Mouse (Mus musculus) neural tube, embryonic 13.5 days (tissue): ENCODE measurements at regions not wholly inside any gene's neighbourhood (a gene's known extent, or its start where the extent isn't known, plus 50 kb on each side); places are given as distances from the start of the nearest gene placed in this dataset.

Source experiments
- ATAC-seq: fragments of 200-750 bp; cut with Nextera tagmentation; 2 replicates; pipeline ENCODE4 v1.8.0; 2017; ENCODE audit warnings: low read depth, mild to moderate bottlenecking, moderate TSS enrichment, moderate library complexity
- H3K27ac ChIP-seq: fragments of 300-500 bp; sonication (generic); replicated peaks from 2 replicates; pipeline ENCODE4 v1.5.1; 2015; ENCODE audit warnings: moderate library complexity, mild to moderate bottlenecking, inconsistent platforms
- H3K27me3 ChIP-seq: fragments of 300-500 bp; sonication (generic); 2 replicates; pipeline ENCODE4 v1.6.1; 2015; ENCODE audit warnings: mild to moderate bottlenecking, inconsistent platforms
- H3K36me3 ChIP-seq: fragments of 300-500 bp; sonication (generic); 2 replicates; pipeline ENCODE4 v1.6.1; 2015; ENCODE audit warnings: mild to moderate bottlenecking, inconsistent platforms
- H3K4me1 ChIP-seq: fragments of 300-500 bp; sonication (generic); replicated peaks from 2 replicates; pipeline ENCODE4 v1.6.1; 2015; ENCODE audit warnings: inconsistent platforms
- H3K4me2 ChIP-seq: fragments of 300-500 bp; sonication (generic); 2 replicates; pipeline ENCODE4 v1.6.1; 2015; ENCODE audit warnings: inconsistent platforms, mild to moderate bottlenecking, moderate library complexity
- H3K4me3 ChIP-seq: fragments of 300-500 bp; sonication (generic); 2 replicates; pipeline ENCODE4 v1.5.1; 2015; ENCODE audit warnings: mild to moderate bottlenecking, inconsistent platforms
- H3K9ac ChIP-seq: fragments of 300-500 bp; sonication (generic); 2 replicates; pipeline ENCODE4 v1.6.1; 2015; ENCODE audit warnings: moderate library complexity, mild to moderate bottlenecking, inconsistent platforms
- H3K9me3 ChIP-seq: fragments of 300-500 bp; sonication (generic); 2 replicates; pipeline ENCODE4 v1.6.1; 2016; ENCODE audit warnings: inconsistent platforms
- WGBS: fragments of 180-500 bp; shearing (Covaris S2); methylation state at CpG from one replicate; pipeline ENCODE4 v1.1.7; 2015; 5-methylcytosine and 5-hydroxymethylcytosine counted together

GRCm38 (mm10) chr12:82085771-82086400 lies 83.2 kb upstream of the Sipa1l1 start:
- Histone ChIP-seq H3K27ac (no peak overlapping the region), H3K9me3 (no peaks in the 10 kb centered on the region), H3K27me3 (no peaks in the 10 kb centered on the region), H3K4me3 (no peak overlapping the region), H3K4me2 (no peak overlapping the region), H3K4me1 (no peaks in the 10 kb centered on the region), H3K36me3 (no peaks in the 10 kb centered on the region), H3K9ac (no peak overlapping the region)
- 61% methylated on average over 7 of the region's 7 CpGs for WGBS
- ATAC-seq: no peak

- no peaks in the 10 kb centered on the region for H3K27me3 ChIP-seq
- no peak for ATAC-seq
- H3K9ac ChIP-seq: no peak overlapping the region
- no peaks in the 10 kb centered on the region for H3K9me3 ChIP-seq
- H3K4me1 ChIP-seq: no peaks in the 10 kb centered on the region
- no peaks in the 10 kb centered on the region for H3K36me3 ChIP-seq
- no peak overlapping the region for H3K4me2 ChIP-seq
- H3K27ac ChIP-seq: no peak overlapping the region
- no peak overlapping the region for H3K4me3 ChIP-seq
Measured at GRCm38 (mm10) chr12:82086441-82086840, 82.7 kb upstream of the Sipa1l1 start.

- H3K27me3 ChIP-seq: no peaks in the 10 kb centered on the region
- no peak for ATAC-seq
- no peak overlapping the region for H3K9ac ChIP-seq
- WGBS: 91% methylated on average over 6 of the region's 6 CpGs
- H3K4me3 ChIP-seq: no peak overlapping the region
- no peaks in the 10 kb centered on the region for H3K36me3 ChIP-seq
- no peak overlapping the region for H3K27ac ChIP-seq
- H3K4me1 ChIP-seq: peaks cover 14% of the 10 kb centered on the region
- no peak overlapping the region for H3K4me2 ChIP-seq
- no peaks in the 10 kb centered on the region for H3K9me3 ChIP-seq
Measured at GRCm38 (mm10) chr12:82089288-82089687, 79.8 kb upstream of the Sipa1l1 start.

- Histone ChIP-seq H3K4me2 (no peak overlapping the region), H3K9ac (no peak overlapping the region), H3K27ac (no peak overlapping the region), H3K4me3 (no peak overlapping the region), H3K36me3 (no peaks in the 10 kb centered on the region), H3K4me1 (peaks cover 14% of the 10 kb centered on the region), H3K9me3 (no peaks in the 10 kb centered on the region), H3K27me3 (no peaks in the 10 kb centered on the region)
- 30% methylated on average over 7 of the region's 7 CpGs for WGBS
- ATAC-seq: peak; percentile 36; the same call in 1 of the 2 replicates
Measured at GRCm38 (mm10) chr12:82093317-82093716, 75.8 kb upstream of the Sipa1l1 start.

- no peak overlapping the region for H3K9ac ChIP-seq
- H3K4me1 ChIP-seq: peaks cover 14% of the 10 kb centered on the region
- H3K4me3 ChIP-seq: no peak overlapping the region
- no peaks in the 10 kb centered on the region for H3K36me3 ChIP-seq
- WGBS: 96% methylated on average over 1 of the region's 1 CpGs
- H3K27ac ChIP-seq: no peak overlapping the region
- no peak overlapping the region for H3K4me2 ChIP-seq
- no peaks in the 10 kb centered on the region for H3K9me3 ChIP-seq
- ATAC-seq: no peak
- no peaks in the 10 kb centered on the region for H3K27me3 ChIP-seq
Measured at GRCm38 (mm10) chr12:82095396-82095795, 73.7 kb upstream of the Sipa1l1 start.

- Histone ChIP-seq H3K36me3 (no peaks in the 10 kb centered on the region), H3K4me2 (no peak overlapping the region), H3K27me3 (no peaks in the 10 kb centered on the region), H3K9me3 (no peaks in the 10 kb centered on the region), H3K4me3 (no peak overlapping the region), H3K9ac (no peak overlapping the region), H3K4me1 (peaks cover 14% of the 10 kb centered on the region), H3K27ac (no peak overlapping the region)
- ATAC-seq: no peak
- WGBS: 89% methylated on average over 6 of the region's 6 CpGs
Measured at GRCm38 (mm10) chr12:82097126-82097525, 72.0 kb upstream of the Sipa1l1 start.

- H3K27me3 ChIP-seq: no peaks in the 10 kb centered on the region
- no peak overlapping the region for H3K9ac ChIP-seq
- H3K9me3 ChIP-seq: no peaks in the 10 kb centered on the region
- no peak for ATAC-seq
- WGBS: 91% methylated on average over 4 of the region's 4 CpGs
- no peak overlapping the region for H3K4me2 ChIP-seq
- peaks cover 14% of the 10 kb centered on the region for H3K4me1 ChIP-seq
- no peak overlapping the region for H3K4me3 ChIP-seq
- no peak overlapping the region for H3K27ac ChIP-seq
- H3K36me3 ChIP-seq: no peaks in the 10 kb centered on the region
Measured at GRCm38 (mm10) chr12:82097620-82098019, 71.5 kb upstream of the Sipa1l1 start.

GRCm38 (mm10) chr12:82104211-82104610 lies 64.9 kb upstream of the Sipa1l1 start:
- Histone ChIP-seq H3K36me3 (no peaks in the 10 kb centered on the region), H3K4me3 (no peak overlapping the region), H3K9ac (no peak overlapping the region), H3K27me3 (no peaks in the 10 kb centered on the region), H3K4me2 (no peak overlapping the region), H3K4me1 (no peaks in the 10 kb centered on the region), H3K27ac (no peak overlapping the region), H3K9me3 (no peaks in the 10 kb centered on the region)
- ATAC-seq: no peak
- WGBS: 81% methylated on average over 10 of the region's 10 CpGs

- no peak overlapping the region for H3K4me2 ChIP-seq
- H3K4me1 ChIP-seq: no peaks in the 10 kb centered on the region
- no peaks in the 10 kb centered on the region for H3K9me3 ChIP-seq
- ATAC-seq: no peak
- H3K27me3 ChIP-seq: no peaks in the 10 kb centered on the region
- no peak overlapping the region for H3K9ac ChIP-seq
- no peak overlapping the region for H3K27ac ChIP-seq
- WGBS: 72% methylated on average over 17 of the region's 17 CpGs
- H3K4me3 ChIP-seq: no peak overlapping the region
- no peaks in the 10 kb centered on the region for H3K36me3 ChIP-seq
Measured at GRCm38 (mm10) chr12:82105184-82106031, 63.7 kb upstream of the Sipa1l1 start.

- ATAC-seq: no peak
- WGBS: 67% methylated on average over 7 of the region's 7 CpGs
- H3K9ac ChIP-seq: no peak overlapping the region
- no peak overlapping the region for H3K27ac ChIP-seq
- H3K9me3 ChIP-seq: peaks cover 7% of the 10 kb centered on the region
- no peaks in the 10 kb centered on the region for H3K4me1 ChIP-seq
- H3K36me3 ChIP-seq: no peaks in the 10 kb centered on the region
- no peak overlapping the region for H3K4me2 ChIP-seq
- no peaks in the 10 kb centered on the region for H3K27me3 ChIP-seq
- H3K4me3 ChIP-seq: no peak overlapping the region
Measured at GRCm38 (mm10) chr12:82115766-82116165, 53.4 kb upstream of the Sipa1l1 start.
